Mouse (Mus musculus) layer of hippocampus, adult 11-12 months (tissue): ENCODE results near the gene Rrp15.
"Not testable (repeated sequence)": the region's sequence is repeated elsewhere in the genome, so short reads cannot be mapped to it uniquely, and the experiment has no call there.

Source experiments
- DNase-seq: peaks from one replicate; pipeline ENCODE4 v3.0.0; 2022; ENCODE audit warnings: low spot score

Rrp15 gene

DNA sequence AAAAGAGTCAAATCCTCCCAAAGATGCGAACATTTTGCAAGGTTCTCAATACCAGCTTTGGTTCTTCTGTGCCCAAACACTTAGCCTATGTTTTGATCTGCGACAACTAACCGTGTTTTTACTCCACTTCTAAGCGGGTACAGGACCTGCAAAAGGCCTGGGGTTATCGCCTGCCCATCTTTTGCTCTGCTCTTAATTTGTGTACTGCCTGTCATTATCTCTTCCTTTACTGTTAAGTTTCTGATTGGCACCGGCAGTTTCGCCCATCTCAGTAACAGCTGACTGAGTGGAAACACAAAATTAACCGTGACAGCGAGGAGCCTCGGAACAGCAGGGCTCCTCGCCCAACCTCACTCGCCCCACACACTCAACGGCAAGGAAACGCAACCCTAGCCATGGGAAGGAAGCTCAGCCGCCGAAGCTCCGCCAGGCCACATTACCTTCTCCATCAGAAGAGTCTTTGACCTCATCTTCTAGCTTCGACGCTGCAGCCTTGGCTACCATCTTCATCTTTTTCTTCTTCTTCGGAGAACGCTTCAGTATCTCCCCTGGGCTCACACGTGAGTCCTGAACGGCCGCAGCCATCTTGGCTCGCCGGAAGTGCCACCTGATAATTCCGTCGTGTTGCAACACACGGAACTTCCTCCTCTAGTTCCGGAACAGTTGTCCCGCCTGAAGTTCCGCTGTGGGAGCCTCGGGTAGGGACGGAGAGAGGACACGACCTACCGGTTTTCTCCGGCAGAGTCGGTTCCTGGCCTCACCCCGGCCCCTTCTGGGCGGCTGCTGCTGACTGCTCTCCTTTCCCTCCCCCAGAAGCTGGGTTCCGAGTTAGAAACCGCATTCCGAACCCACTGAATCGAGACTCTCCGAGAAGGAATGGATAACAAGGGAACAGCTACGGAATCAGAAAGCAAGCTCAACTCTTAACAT lies at the start of gene Rrp15:
Rrp15 (minus strand) TSS at position 635 of the 930 bp plus-strand sequence.
- peak; percentile 80 for DNase-seq

DNA sequence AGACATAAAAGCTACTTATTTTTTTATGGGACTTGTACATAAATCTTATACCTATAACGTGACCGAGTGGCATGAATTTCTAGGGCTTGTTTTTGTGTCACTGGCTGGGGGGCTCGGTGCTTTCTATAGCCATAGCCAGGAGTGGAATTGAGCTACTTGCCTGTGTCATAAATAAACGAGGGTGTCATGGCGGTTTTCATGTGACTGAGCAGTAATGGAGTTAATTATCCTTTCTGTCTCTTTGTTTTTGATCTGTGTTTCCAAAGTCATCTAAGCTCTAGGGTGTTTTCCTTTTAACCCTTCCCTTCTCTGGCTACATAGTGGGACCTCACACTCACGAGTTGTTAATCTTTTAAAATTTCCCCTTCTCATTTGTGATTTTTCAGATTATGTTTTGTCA lies 48.8 kb upstream of the Rrp15 start:
- no peak for DNase-seq

DNA sequence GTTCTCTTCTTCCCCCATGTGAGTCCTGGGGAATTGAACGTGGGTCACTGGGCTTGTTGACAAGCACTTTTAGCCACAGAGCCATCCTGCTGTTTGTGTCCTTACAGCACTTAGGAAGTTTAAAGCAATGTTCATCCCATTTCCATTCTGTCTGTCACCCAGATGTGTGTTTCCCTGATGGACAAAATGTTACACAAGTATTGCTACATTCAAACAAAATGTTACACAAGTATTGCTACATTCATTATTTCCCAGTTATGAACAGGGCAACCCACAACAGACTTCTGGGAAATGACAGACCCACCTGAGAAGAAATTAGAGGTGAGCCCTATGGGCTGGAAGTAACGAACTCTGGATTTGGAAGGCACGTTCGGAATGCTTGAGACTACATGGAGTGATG lies 36.2 kb upstream of the Rrp15 start:
- DNase-seq: no peak

GRCm38 (mm10) chr1:186780826-186781225 lies 31.7 kb upstream of the Rrp15 start:
- DNase-seq: no peak

DNA sequence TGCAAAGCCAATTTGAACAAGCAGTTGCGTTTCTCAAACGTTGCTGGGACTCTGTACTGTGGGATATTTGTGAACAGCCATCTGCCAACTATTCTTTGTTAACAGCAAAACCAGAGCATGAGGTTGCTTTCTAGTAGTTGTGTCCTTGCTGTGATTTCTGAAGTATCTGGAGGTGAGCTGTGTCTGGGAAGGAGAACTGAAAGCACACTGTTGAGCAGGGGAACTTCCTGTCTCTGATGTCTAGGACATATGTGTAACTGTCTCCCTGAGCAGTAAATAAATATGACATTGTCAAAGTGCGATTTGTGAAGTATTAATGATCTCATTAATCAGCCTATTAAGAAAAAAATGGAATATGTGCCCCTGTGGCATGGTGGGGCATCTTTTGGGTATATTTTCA lies 24.0 kb upstream of the Rrp15 start:
- DNase-seq: no peak

DNA sequence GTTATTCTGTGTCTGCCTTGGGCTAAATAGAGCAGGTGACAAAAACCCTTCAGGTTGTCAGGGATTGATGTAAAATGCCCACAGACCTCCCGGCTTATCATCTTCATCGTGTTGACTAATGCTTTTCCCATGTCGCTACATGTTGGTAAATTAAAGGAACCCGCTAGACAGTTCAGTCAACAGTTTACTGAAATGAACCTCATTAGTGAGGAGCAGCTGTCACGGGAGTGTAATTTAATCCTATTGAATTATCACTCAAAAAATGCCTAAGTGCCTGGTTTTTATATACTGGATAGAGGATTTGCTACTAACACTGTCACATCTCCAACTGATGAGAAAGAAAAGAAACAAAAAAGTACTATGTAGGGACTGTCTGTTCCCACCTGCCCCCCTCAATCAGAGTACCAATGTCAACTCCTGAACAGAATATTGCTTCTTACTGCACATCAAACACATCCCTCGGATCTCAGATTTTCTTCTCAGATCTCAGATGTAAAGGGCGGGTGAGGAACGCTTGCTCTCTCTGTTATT lies 23.5 kb upstream of the Rrp15 start:
- no peak for DNase-seq

DNA sequence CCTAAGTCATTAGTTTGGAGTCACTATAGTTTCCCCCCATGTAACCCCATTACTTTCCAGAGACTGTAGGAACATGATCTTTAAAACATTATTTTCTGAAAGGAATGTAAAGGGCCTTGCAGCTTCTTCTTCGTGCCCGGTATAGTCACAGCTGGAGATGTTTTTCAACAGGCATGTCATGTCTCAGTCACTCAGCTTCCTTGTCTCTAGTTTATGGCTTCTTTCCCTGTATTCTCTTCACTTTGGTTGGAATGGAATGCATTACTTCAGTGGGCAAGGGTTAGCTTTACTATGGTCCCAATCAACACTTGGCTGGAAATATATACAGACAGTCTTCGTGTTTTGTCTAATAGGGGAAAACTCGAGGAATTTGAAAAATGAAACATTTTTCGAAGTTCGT lies 22.8 kb upstream of the Rrp15 start:
- no peak for DNase-seq

DNA sequence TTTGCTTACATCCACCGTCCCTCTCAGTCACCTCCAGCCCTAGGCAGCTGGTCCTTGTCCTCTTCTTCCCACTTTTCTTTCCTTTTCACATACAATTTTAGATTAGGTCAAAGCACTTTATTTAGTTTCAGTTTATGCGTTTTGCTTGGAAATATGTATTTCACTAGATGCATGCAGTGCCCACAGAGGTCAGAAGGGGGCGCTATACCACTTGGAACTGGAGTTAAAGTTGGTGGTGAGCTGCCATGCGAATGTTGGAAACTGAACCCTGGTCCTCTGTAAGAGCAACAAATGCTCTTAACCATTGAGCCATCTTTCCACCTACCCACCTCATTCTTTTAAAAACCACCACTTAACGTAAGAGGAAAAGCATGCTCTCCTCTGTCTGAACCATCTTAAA lies 21.5 kb upstream of the Rrp15 start:
- DNase-seq: no peak

DNA sequence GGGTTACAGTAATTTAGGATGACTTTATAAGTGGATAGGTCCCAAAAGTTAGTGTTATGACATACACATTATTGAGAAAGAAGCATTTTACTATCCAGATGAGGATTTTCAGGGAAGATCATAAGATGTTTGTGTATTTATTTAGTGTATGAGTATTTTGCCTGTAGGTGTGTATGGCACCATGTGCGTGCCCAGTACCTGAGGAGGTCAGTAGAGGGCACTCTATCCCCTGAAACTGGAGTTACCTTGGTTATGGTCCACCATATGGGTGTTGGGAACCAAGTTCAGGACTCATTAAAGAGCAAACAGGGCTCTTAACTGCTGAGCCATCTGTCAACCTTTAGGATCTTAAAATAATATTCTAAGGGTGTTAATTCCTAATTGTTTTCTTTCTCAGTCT lies 19.2 kb upstream of the Rrp15 start:
- DNase-seq: no peak

DNA sequence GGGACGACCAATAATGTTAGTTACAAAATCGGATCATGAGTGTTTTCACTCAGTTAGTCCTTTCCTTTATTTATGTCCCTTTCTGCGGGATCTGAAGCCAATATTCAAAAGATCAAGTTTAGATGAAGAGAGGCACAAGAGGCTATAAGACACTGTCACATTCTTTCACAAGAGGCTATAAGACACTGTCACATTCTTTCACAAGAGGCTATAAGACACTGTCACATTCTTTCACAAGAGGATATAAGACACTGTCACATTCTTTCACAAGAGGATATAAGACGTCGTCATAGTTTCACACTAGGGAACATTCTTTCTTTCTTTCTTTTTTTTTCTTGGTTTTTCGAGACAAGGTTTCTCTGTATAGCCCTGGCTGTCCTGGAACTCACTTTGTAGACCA lies 14.3 kb upstream of the Rrp15 start:
- not testable (repeated sequence) for DNase-seq

- no peak for DNase-seq
These were observed 621 bp upstream of the Rrp15 start for GRCm38 (mm10) chr1:186749675-186750283.

DNA sequence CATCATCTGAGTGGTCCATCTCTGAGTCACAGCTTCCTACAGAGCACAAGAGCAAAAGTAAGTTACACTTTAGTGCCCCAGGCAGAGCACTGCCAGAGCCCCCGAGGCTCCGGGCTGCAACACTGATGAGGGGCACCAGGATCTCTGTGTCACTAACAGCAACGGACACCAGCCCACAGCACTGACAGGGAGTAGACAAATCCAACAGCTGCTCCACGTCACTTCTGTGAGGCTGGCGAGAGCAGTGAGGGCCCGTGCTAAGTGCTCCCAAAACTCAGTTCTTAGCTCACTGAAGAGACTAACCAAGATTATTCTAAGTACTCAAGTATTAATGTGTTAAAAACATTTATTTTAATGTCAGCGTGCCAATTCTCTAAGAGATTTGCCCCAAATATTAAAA lies 9.3 kb downstream of the Rrp15 start:
- no peak for DNase-seq

GRCm38 (mm10) chr1:186735537-186735936 lies 13.6 kb downstream of the Rrp15 start:
- DNase-seq: no peak

GRCm38 (mm10) chr1:186733052-186733451 lies 16.1 kb downstream of the Rrp15 start:
- no peak for DNase-seq

GRCm38 (mm10) chr1:186728778-186729177 lies 20.4 kb downstream of the Rrp15 start:
- no peak for DNase-seq

GRCm38 (mm10) chr1:186726117-186726516 lies 23.0 kb downstream of the Rrp15 start:
- no peak for DNase-seq

- DNase-seq: no peak
These were observed 26.9 kb downstream of the Rrp15 start for GRCm38 (mm10) chr1:186722299-186722698.

GRCm38 (mm10) chr1:186721846-186722245 lies 27.3 kb downstream of the Rrp15 start:
- DNase-seq: peak; percentile 88

GRCm38 (mm10) chr1:186721166-186721565 lies 28.0 kb downstream of the Rrp15 start:
- DNase-seq: no peak

DNA sequence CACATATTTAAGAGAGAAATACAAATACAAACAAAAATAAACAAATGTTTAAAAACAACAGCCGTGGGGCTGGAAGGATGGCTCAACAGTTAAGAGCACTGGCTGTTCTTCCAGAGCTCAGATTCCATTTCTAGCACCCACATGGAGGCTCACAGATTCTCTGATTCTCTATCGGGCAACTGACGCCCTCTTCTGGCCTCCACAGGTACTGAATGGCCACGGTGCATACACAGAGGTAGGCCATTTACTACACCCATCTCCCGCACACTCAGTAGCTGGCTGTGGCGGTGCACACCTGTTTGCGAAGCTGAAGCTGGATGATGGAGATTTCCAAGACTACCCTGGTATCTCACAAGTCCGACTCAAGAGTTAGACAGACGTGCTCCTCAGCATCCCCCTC lies 29.4 kb downstream of the Rrp15 start:
- DNase-seq: no peak

GRCm38 (mm10) chr1:186718881-186719280 lies 30.3 kb downstream of the Rrp15 start:
- no peak for DNase-seq

DNA sequence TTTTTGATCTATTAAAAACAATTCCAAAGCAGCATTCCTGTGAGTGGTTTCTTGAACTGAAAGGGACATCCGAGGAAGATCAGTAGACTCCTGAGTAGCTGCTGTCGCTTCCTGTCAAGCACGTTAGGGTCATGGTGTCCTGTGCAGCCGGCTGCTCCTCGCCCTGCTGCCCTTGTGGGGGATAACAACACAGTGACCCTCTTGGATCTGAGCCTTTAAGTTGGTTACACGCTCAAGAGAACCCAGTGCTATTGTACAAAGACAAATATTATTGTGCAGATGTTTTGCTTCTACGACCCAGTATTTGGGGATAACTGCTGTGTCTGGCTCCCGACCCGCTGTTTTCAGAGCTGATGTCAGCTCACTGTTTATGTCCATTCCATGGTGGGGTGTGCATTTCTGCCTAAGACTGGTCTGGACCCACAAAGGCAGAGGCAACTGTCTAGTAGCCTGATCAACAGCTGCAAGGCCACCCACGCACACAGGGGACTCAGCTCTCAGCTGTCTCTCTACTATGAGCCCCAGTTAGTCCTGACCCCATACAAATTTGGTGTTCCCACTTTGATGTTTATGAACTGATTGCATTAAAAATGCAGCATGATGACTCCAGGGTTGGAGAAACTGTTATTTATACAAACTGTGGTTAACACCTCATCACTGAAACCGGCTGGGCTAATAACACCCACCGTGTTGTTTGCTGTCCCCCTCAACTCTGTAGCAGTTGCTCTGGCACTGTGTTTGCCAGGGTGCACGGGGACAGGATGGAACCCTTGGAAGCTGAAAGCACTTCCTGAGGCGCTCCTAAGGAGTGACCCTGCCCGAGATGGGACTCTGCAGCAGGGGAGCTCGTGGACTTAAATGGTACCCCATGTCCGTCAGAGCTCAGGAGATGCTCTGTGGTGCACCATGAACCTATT lies 33.9 kb downstream of the Rrp15 start:
- no peak for DNase-seq
